Mouse (Mus musculus) kidney, postnatal 0 days (tissue): ENCODE data around the gene Timm44. TPM values are rescaled to one million over a fixed set of nuclear protein-coding genes. Genes with fewer than 3 reads are reported as not detected.

Source experiments
- ATAC-seq: fragments of 200-750 bp; cut with Nextera tagmentation; replicated peaks from 2 replicates; pipeline ENCODE4 v1.8.0; 2017; ENCODE audit warnings: low read depth, moderate number of reproducible peaks, moderate TSS enrichment, moderate library complexity; ENCODE audit not compliant: low FRiP score
- DNase-seq: peaks from one replicate; pipeline ENCODE4 v3.0.0-alpha.2; 2016; ENCODE audit warnings: low spot score
- H3K27ac ChIP-seq: fragments of 300-500 bp; sonication (generic); 2 replicates; pipeline ENCODE4 v1.5.1; 2014; ENCODE audit warnings: mild to moderate bottlenecking
- H3K27me3 ChIP-seq: fragments of 300-500 bp; sonication (generic); 2 replicates; pipeline ENCODE4 v1.6.1; 2014; ENCODE audit warnings: low read length, mixed read lengths; ENCODE audit not compliant: insufficient read depth
- H3K36me3 ChIP-seq: fragments of 300-500 bp; sonication (generic); 2 replicates; pipeline ENCODE4 v1.6.1; 2014; ENCODE audit warnings: low read length, mixed read lengths; ENCODE audit not compliant: insufficient read depth
- H3K4me1 ChIP-seq: fragments of 300-500 bp; sonication (generic); replicated peaks from 2 replicates; pipeline ENCODE4 v1.6.1; 2014; ENCODE audit warnings: antibody characterized with exemption, low read length, mixed read lengths; ENCODE audit not compliant: insufficient read depth
- H3K4me2 ChIP-seq: fragments of 300-500 bp; sonication (generic); 2 replicates; pipeline ENCODE4 v1.6.1; 2014; ENCODE audit warnings: mild to moderate bottlenecking, low read length, moderate library complexity, mixed read lengths
- H3K4me3 ChIP-seq: fragments of 300-500 bp; sonication (generic); replicated peaks from 2 replicates; pipeline ENCODE4 v1.5.1; 2014; ENCODE audit warnings: low read depth, low read length
- H3K9ac ChIP-seq: fragments of 300-500 bp; sonication (generic); 2 replicates; pipeline ENCODE4 v1.6.1; 2014; ENCODE audit warnings: low read depth, low read length
- H3K9me3 ChIP-seq: fragments of 300-500 bp; sonication (generic); replicated peaks from 2 replicates; pipeline ENCODE4 v1.6.1; 2016; ENCODE audit warnings: low read length, inconsistent platforms, mixed read lengths
- CTCF ChIP-seq: IDR thresholded peaks from 2 replicates; pipeline ENCODE4 v1.5.1; 2016; ENCODE audit warnings: antibody characterized with exemption, low read depth, mild to moderate bottlenecking, moderate library complexity
- WGBS: fragments of 180-500 bp; shearing (Covaris S2); extraction: QIAGEN DNeasy Blood & Tissue Kit; methylation state at CpG from one replicate; pipeline ENCODE4 v1.1.7; 2014; 5-methylcytosine and 5-hydroxymethylcytosine counted together
- polyA plus RNA-seq: library from polyadenylated mRNA; unstranded; fragments of >200 nt; fragmentation: Nextera tagmentation; extraction: Ambion mirVana; gene quantifications from 2 replicates; pipeline ENCODE4 v1.2.1, GENCODE M21; 2015

Timm44 gene
- polyA plus RNA-seq, 1 experiment from 2014 or later = 64.7 TPM

GRCm38 (mm10) chr8:4252116-4252760 lies 23.5 kb downstream of the Timm44 start:
- Histone ChIP-seq H3K36me3 (peaks cover 8% of the 10 kb centered on the region), H3K9ac (peak overlapping the region; percentile 89; the same call in 1 of the 2 replicates), H3K4me2 (peak overlapping the region; percentile 58), H3K27me3 (no peaks in the 10 kb centered on the region), H3K27ac (peak overlapping the region; percentile 88; the same call in 1 of the 2 replicates), H3K4me1 (peaks cover 7% of the 10 kb centered on the region), H3K4me3 (peak overlapping the region; percentile 88), H3K9me3 (no peaks in the 10 kb centered on the region)
- TF ChIP-seq CTCF = no peak
- WGBS = 42% methylated on average over 8 of the region's 8 CpGs
- ATAC-seq (no peak), DNase-seq (no peak)

GRCm38 (mm10) chr8:4250306-4250970 lies 25.3 kb downstream of the Timm44 start:
- Histone ChIP-seq H3K36me3 (peaks cover 19% of the 10 kb centered on the region), H3K9ac (no peak overlapping the region), H3K27ac (no peak overlapping the region), H3K4me3 (no peak overlapping the region), H3K9me3 (no peaks in the 10 kb centered on the region), H3K4me1 (peaks cover 7% of the 10 kb centered on the region), H3K27me3 (no peaks in the 10 kb centered on the region), H3K4me2 (no peak overlapping the region)
- peak; percentile 85 for DNase-seq
- peak; percentile 84 for TF ChIP-seq CTCF
- WGBS = 41% methylated on average over 26 of the region's 26 CpGs
- peak; percentile 22 for ATAC-seq

GRCm38 (mm10) chr8:4249213-4249612 lies 26.5 kb downstream of the Timm44 start:
- Histone ChIP-seq H3K4me3 (no peak overlapping the region), H3K27me3 (no peaks in the 10 kb centered on the region), H3K4me1 (peaks cover 6% of the 10 kb centered on the region), H3K9me3 (no peaks in the 10 kb centered on the region), H3K27ac (no peak overlapping the region), H3K36me3 (peaks cover 30% of the 10 kb centered on the region), H3K4me2 (no peak overlapping the region), H3K9ac (no peak overlapping the region)
- WGBS = 13% methylated on average over 29 of the region's 29 CpGs
- ATAC-seq (no peak), DNase-seq (peak; percentile 67)
- TF ChIP-seq CTCF = no peak

- Histone ChIP-seq H3K9ac (no peak within 1 kb of the TSS), H3K4me2 (no peak within 1 kb of the TSS), H3K36me3 (peaks cover 41% of the 10 kb centered on the region), H3K27me3 (no peaks in the 10 kb centered on the region), H3K4me3 (no peak within 1 kb of the TSS), H3K4me1 (peaks cover 4% of the 10 kb centered on the region), H3K27ac (no peak within 1 kb of the TSS), H3K9me3 (no peaks in the 10 kb centered on the region)
- no peak for ATAC-seq
- no peak for TF ChIP-seq CTCF
- no peak for DNase-seq
- 82% methylated on average over 11 of the region's 15 CpGs for WGBS
Observed at GRCm38 (mm10) chr8:4247951-4248540, 27.7 kb downstream of the Timm44 start, which contains the start of gene Tgfbr3l. Gene Tgfbr3l (plus strand): TSS chr8:4248214.

GRCm38 (mm10) chr8:4247241-4247640 lies 28.5 kb downstream of the Timm44 start:
- Histone ChIP-seq H3K4me3 (no peak overlapping the region), H3K9ac (no peak overlapping the region), H3K27me3 (no peaks in the 10 kb centered on the region), H3K36me3 (peaks cover 49% of the 10 kb centered on the region), H3K9me3 (no peaks in the 10 kb centered on the region), H3K4me2 (no peak overlapping the region), H3K4me1 (no peaks in the 10 kb centered on the region; the same call in 1 of the 2 replicates), H3K27ac (no peak overlapping the region)
- ATAC-seq = no peak
- DNase-seq = no peak
- TF ChIP-seq CTCF = no peak
- 91% methylated on average over 8 of the region's 8 CpGs for WGBS

GRCm38 (mm10) chr8:4245737-4246136 lies 30.0 kb downstream of the Timm44 start:
- DNase-seq (no peak), ATAC-seq (no peak)
- Histone ChIP-seq H3K36me3 (peaks cover 50% of the 10 kb centered on the region), H3K9me3 (no peaks in the 10 kb centered on the region), H3K4me2 (no peak overlapping the region), H3K4me1 (no peaks in the 10 kb centered on the region; the same call in 1 of the 2 replicates), H3K9ac (no peak overlapping the region), H3K27me3 (no peaks in the 10 kb centered on the region), H3K4me3 (no peak overlapping the region), H3K27ac (no peak overlapping the region)
- WGBS = 81% methylated on average over 13 of the region's 13 CpGs
- TF ChIP-seq CTCF = no peak
